Mouse (Mus musculus) ES-E14 (cell line): ENCODE data around the gene Eif2b1.

ENCODE experiments used
- MAFK ChIP-seq: IDR thresholded peaks from 2 replicates; pipeline ENCODE4 v1.6.1; 2014; ENCODE audit warnings: mild to moderate bottlenecking, low read depth, low read length, inconsistent platforms; ENCODE audit not compliant: insufficient read depth
- ZC3H11A ChIP-seq: IDR thresholded peaks from 2 replicates; pipeline ENCODE4 v1.6.1; 2012; ENCODE audit warnings: low read depth, mild to moderate bottlenecking, inconsistent platforms, low read length, borderline replicate concordance

- no peak for TF ChIP-seq MAFK
- TF ChIP-seq ZC3H11A, result no peak
Observed at GRCm38 (mm10) chr5:124528791-124529190, 50.1 kb downstream of the Eif2b1 start.
